Mouse (Mus musculus): ENCODE measurements at regions not wholly inside any gene's neighbourhood (a gene's known extent, or its start where the extent isn't known, plus 50 kb on each side); places are given as distances from the start of the nearest gene placed in this dataset.

- Histone ChIP-seq H3K36me3 (ENCODE audit: control insufficient read depth in 1 of 2, insufficient read depth in 2 of 2, low read length in 2 of 2) (0 out of 4 replicates have a peak, but pooled peaks cover 0 to under 1% of the 10 kb centered on the region in 2 experiments), H3K9ac (ENCODE audit: control insufficient read depth, low read depth, low read length, poor library complexity, severe bottlenecking) (no peak overlapping the region), H3K79me2 (ENCODE audit: control insufficient read depth, insufficient read depth, low read length, poor library complexity) (no peaks in the 10 kb centered on the region), H3K27me3 (ENCODE audit: control insufficient read depth in 1 of 2, insufficient read depth in 2 of 2, low read length in 2 of 2) (no peaks in the 10 kb centered on the region), H3K4me3 (ENCODE audit: control insufficient read depth in 1 of 2, insufficient read depth in 1 of 2, low read depth in 2 of 2, low read length in 2 of 2) (no peak overlapping the region), H3K27ac (ENCODE audit: control insufficient read depth, low read depth, low read length) (no peak overlapping the region), H3K9me3 (replicated peaks; ENCODE audit: insufficient read depth, low read length) (no peaks in the 10 kb centered on the region), H3K4me1 (ENCODE audit: control insufficient read depth in 1 of 2, insufficient read depth in 2 of 2, low read length in 2 of 2) (no peaks in the 10 kb centered on the region)
- peak; percentile 80 for DNase-seq (ENCODE audit: low read depth, low spot score)
- peak; percentile 77 to 95 (median 93) for TF ChIP-seq CTCF (IDR thresholded peaks at IDR 0.05 in 2 of 3, conservative IDR thresholded peaks at IDR 0.05 in 1 of 3; ENCODE audit: control insufficient read depth in 1 of 3, insufficient read depth in 1 of 3, low read depth in 2 of 3, low read length in 3 of 3, poor library complexity in 1 of 3, severe bottlenecking in 1 of 3)
- peak; percentile 98 for TF ChIP-seq SMC3 (IDR thresholded peaks at IDR 0.05; ENCODE audit: low read depth, low read length)
- TF ChIP-seq SIN3A (IDR thresholded peaks at IDR 0.05; ENCODE audit: low read length), result no peak
- TF ChIP-seq ZC3H11A (IDR thresholded peaks at IDR 0.05; ENCODE audit: low read depth, low read length), result peak; percentile 93
- peak; percentile 95 for TF ChIP-seq RAD21 (IDR thresholded peaks at IDR 0.05; ENCODE audit: low read depth, low read length)
- 0 out of 2 replicates have a peak, but pooled peaks have one; percentile 17 for TF ChIP-seq ZNF384 (IDR thresholded peaks at IDR 0.05; ENCODE audit: low read depth, low read length)
Measured at GRCm38 (mm10) chr5:93328059-93328458, 61.0 kb downstream of the Ccng2 start.

- Histone ChIP-seq H3K4me3 (ENCODE audit: control insufficient read depth in 1 of 2, insufficient read depth in 1 of 2, low read depth in 2 of 2, low read length in 2 of 2) (no peak overlapping the region), H3K36me3 (ENCODE audit: control insufficient read depth in 1 of 2, insufficient read depth in 2 of 2, low read length in 2 of 2) (no peaks in the 10 kb centered on the region), H3K9me3 (replicated peaks; ENCODE audit: insufficient read depth, low read length) (no peaks in the 10 kb centered on the region), H3K27me3 (ENCODE audit: control insufficient read depth in 1 of 2, insufficient read depth in 2 of 2, low read length in 2 of 2) (no peaks in the 10 kb centered on the region), H3K9ac (ENCODE audit: control insufficient read depth, low read depth, low read length, poor library complexity, severe bottlenecking) (no peak overlapping the region), H3K4me1 (ENCODE audit: control insufficient read depth in 1 of 2, insufficient read depth in 2 of 2, low read length in 2 of 2) (no peaks in the 10 kb centered on the region), H3K79me2 (ENCODE audit: control insufficient read depth, insufficient read depth, low read length, poor library complexity) (no peaks in the 10 kb centered on the region), H3K27ac (ENCODE audit: control insufficient read depth, low read depth, low read length) (no peak overlapping the region)
- no peak for DNase-seq (ENCODE audit: low read depth, low spot score)
- TF ChIP-seq MXI1 (IDR thresholded peaks at IDR 0.05; ENCODE audit: low read depth, low read length) (no peak), POLR2AphosphoS2 (IDR thresholded peaks at IDR 0.05; ENCODE audit: low read length) (no peak), BHLHE40 (IDR thresholded peaks at IDR 0.05; ENCODE audit: borderline replicate concordance, low read depth, low read length) (no peak), RAD21 (IDR thresholded peaks at IDR 0.05; ENCODE audit: low read depth, low read length) (no peak)
Measured at GRCm38 (mm10) chr5:93330851-93331250, 63.8 kb downstream of the Ccng2 start.

GRCm38 (mm10) chr5:93353101-93353500 lies 86.0 kb downstream of the Ccng2 start:
- no peak for DNase-seq (ENCODE audit: low read depth, low spot score)
- no peaks in the 10 kb centered on the region for H3K79me2 ChIP-seq (ENCODE audit: control insufficient read depth, insufficient read depth, low read length, poor library complexity)
- TF ChIP-seq SMC3 (IDR thresholded peaks at IDR 0.05; ENCODE audit: low read depth, low read length), result no peak
- TF ChIP-seq SIN3A (IDR thresholded peaks at IDR 0.05; ENCODE audit: low read length), result no peak
- TF ChIP-seq ZC3H11A (IDR thresholded peaks at IDR 0.05; ENCODE audit: low read depth, low read length), result no peak
- no peak for TF ChIP-seq HCFC1 (IDR thresholded peaks at IDR 0.05; ENCODE audit: low read depth, low read length)
- TF ChIP-seq POLR2AphosphoS2 (IDR thresholded peaks at IDR 0.05; ENCODE audit: low read length), result no peak
- no peak for TF ChIP-seq ETS1 (IDR thresholded peaks at IDR 0.05; ENCODE audit: low read depth, low read length)
- TF ChIP-seq ELF1 (IDR thresholded peaks at IDR 0.05; ENCODE audit: low read depth, low read length), result no peak

More at GRCm38 (mm10) chr5:93353101-93353500, 86.0 kb downstream of the Ccng2 start:
- Histone ChIP-seq H3K36me3 (ENCODE audit: control insufficient read depth in 1 of 2, insufficient read depth in 2 of 2, low read length in 2 of 2) (no peaks in the 10 kb centered on the region), H3K4me1 (ENCODE audit: control insufficient read depth in 1 of 2, insufficient read depth in 2 of 2, low read length in 2 of 2) (no peaks in the 10 kb centered on the region), H3K9ac (ENCODE audit: control insufficient read depth, low read depth, low read length, poor library complexity, severe bottlenecking) (no peak overlapping the region), H3K27ac (ENCODE audit: control insufficient read depth, low read depth, low read length) (no peak overlapping the region), H3K4me3 (ENCODE audit: control insufficient read depth in 1 of 2, insufficient read depth in 1 of 2, low read depth in 2 of 2, low read length in 2 of 2) (no peak overlapping the region), H3K9me3 (replicated peaks; ENCODE audit: insufficient read depth, low read length) (no peaks in the 10 kb centered on the region), H3K27me3 (ENCODE audit: control insufficient read depth in 1 of 2, insufficient read depth in 2 of 2, low read length in 2 of 2) (no peaks in the 10 kb centered on the region)

Measured in MEL (cell line).